Mouse (Mus musculus): ENCODE data around the gene Trp53bp2.
A peak's percentile ranks its signal among the peaks of the same experiment; 100 is the strongest.

Trp53bp2 gene

DNA sequence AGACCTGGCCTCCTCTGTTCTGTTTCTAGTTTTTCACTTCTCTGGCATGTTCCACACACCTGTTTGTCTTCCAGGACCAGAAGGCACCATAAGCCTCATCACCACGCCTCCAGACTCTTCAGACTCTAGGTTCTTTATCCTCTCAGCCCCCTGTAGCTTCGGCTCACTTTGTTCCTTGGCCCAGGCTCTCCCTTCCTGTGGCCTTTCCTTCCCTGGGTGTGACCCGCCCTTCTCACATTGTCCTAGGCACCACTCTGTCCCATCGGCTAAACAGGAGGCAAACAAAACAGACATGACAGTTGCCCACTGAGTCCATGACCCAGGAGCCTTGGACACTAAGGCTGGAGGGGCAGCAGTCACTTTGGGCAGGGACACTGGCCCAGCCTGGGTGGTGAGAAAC is 91.3 kb downstream of the Trp53bp2 start:
- no peak for DNase-seq (ENCODE audit: low spot score in 2 of 2)

DNA sequence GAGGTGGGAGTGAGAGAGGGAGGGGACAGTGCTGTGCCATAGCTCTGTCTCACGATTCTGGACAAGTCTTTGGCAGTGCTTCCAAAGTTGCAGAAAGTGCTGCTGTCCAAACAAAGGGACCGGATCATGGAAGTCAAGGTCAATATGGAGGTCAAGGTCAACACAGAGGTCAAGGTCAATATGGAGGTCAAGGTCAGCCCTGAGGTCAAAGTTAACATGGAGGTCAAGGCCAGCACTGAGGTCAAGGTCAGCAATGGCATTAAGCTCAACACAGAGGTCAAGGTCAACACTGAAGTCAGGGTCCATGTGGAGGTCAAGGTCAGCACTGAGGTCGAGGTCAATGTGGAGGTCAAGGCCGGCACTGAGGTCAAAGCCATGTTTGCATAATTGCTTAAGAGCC is 91.9 kb downstream of the Trp53bp2 start:
- no peak for DNase-seq (ENCODE audit: low spot score in 2 of 2)

DNA sequence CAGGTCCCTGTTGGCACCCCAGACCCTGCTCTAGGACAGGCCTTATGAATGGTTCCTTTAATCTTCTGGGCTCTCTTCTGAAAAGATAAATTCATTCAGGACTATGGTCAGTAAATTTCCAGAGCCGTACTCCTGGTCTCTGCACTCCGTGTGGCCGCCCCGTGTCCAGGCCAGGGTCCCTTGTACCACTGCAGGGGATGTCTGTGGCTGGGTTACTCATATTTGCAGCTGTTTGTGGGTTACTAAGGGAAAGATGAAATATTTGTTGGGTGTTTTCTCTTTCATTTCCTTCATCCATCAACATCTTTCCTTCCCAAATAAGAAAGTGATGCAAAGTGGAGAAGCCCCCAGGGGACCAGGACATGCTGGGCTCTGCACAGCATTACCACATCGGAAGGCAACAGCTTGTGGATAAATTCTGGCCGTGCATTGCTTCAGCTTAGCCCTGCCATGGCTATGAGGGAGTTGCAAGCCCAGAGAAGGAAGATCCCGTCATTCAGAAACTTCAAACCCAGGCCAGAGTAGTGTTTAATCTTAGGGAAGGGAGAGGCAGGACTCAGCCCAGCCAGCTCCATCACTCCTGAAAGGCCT is 92.9 kb downstream of the Trp53bp2 start:
- DNase-seq (ENCODE audit: low spot score in 2 of 2), result no peak

DNA sequence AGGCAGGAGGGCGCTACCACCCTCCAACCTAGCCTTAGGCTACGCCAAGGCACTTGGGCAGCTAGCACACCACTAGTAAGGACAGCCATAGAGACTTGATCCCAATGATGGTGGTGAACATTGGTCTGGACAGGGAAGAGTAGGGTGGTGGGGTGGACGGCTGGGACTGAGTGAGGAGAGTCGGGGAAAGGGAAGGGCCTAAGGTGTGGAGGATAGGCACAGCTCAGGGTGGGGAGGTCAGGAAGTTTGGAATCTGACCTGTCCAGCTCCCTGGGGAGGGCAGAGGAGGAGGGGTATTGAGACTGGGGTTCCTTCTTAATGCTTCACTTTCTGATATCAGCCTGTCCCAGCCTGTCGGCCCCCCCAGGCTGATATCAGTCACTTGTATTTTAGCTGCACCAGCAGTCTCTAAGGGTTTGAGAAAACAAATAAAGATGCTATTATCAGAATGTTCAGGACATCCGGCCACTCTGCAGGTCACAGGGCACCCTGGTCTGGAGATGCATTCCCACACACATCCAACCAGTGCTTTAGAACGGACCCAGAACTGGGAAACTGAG is 93.6 kb downstream of the Trp53bp2 start:
- DNase-seq (ENCODE audit: low spot score in 2 of 2), result no peak

DNA sequence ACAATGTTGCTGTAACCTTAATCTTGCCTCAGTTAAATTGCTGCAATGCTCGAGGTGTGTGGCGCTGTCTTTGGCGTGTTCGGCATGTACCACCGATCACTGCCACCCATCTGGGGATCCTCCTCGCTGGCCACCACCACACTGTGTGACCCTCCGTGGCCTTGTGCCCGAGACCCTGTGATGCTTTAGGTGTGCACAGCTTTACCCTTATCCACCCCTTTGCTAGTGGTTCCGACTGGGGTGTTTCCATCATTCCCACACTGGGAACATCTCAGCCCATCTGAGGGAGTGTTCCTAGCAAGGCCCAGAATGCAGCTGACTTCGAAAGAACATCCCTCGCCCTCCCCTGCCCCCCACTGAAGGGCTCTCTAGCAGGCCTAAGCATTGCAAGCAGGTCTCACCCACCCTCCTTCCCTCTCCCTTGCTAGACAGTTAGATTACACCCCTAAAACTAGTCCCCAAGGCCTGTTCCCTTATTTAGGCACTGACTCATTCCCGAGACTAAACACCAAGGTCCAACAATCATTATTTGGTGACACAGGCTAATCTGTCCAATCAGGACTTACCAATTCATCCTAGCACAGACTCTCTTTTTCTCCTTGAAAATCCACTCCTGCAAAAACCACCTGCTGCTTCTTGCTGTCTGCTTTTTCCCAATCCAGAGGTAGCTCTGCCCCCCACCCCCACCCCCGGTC is 94.4 kb downstream of the Trp53bp2 start:
- DNase-seq (ENCODE audit: low spot score in 2 of 2), result no peak

DNA sequence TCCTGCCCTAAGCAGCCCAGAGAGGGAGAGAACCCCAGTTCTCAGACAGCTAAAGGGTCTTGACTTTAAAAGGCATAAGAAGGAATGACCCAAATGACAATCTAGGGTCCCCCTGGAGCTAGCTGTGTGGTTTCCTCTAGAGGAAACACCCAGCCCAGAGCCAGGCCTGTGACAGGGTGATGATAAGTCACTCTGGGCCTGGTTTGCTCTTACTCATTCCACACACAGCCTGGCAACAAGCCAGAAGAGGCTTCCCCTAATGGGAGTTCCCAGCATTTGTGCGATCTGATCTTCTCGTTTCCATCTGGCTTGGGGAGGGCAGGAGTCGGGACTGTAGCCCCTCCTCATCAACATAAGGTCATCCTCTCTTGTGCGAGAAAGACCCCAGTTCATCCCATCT is 95.3 kb downstream of the Trp53bp2 start:
- DNase-seq (ENCODE audit: low spot score in 2 of 2), result peak in 1 of 2 experiments; percentile 74

DNA sequence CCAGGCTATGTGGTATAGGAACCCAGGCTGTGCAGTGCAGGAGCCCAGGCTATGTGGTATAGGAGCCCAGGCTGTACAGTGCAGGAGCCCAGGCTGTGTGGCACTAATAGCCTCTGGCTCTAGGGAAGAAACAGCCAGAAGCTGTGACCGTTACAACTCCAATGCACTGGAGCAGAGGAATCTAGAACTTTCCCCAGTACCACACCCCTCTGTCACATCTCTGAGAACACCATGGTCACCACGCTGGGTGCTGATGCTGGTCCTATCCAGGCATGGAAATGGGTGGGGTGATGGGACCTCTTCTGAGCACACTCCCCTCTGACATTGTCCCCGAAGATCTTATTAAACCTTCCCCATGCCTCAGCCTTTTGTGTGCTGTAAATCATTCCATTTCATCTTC is 96.3 kb downstream of the Trp53bp2 start:
- no peak for DNase-seq (ENCODE audit: low spot score in 2 of 2)

DNA sequence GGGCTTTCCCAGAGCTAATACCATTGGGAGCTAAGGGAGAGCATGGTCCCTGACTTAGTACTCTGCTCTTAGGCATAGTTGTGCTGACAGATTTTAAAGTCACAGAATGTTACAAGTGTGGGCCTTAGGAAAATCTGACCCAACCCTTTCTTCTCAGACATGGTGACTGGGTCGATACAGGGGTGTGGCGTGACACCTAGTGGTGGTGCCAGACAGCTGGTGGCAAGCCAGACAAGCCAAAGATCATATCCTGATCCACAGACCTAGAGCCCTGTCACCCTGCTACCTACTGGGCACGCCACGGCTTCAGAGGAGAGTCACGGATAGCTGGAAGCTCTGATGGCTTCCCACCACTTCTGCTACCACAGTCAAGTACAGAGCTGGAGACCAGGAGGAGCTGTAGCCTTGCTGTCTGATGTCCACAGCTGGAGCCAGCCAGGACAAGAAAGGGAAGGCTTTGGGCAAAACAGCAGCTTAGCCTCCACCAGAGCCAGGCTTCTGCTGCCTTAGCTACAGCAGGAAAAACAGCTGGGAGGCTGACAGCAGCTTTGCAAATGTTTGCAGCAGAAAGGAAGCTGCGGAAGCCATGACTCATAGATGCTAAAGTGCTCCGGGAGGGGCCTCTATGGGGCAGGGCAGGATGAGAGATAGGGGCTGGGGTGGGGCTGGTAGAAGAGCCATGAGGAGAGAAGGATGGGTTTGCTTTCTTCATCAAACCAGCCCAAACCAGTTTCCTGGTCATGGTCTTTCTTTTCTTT is 97.4 kb downstream of the Trp53bp2 start:
- DNase-seq (ENCODE audit: low spot score in 2 of 2), result peak; percentile 55 to 80

DNA sequence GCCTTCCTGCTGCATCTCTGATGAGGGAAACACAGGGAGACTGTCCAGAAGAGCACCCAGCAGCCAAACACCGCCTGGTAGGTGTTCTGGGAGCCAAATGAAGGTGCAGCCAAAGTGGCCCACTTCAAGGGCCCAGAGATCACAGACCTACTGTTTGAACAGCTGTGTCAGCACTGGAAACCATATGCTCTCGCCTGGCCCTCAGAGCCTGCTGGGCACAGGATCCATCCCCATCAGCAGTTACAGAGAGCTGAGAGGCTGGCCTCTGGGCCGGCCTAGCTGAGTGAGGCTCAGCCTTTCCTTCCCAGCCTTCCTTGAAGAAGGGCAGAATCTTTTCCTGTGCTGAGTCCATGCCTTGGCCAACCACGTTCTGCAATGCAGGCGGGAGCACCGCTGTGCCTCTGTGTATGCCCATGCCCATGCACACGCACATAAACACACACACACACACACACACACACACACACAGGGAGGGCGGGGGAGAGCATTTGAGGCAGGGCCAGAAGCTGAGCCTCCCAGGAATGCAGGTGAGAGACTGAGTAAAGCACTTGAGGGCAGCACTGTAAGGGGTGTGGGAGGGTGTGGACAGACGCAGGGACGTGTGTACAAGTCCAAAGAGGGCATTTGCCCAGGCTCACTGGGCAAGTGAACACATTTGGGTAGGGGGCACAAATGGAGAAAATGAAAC is 100.3 kb downstream of the Trp53bp2 start:
- DNase-seq (ENCODE audit: low spot score in 2 of 2), result no peak

DNA sequence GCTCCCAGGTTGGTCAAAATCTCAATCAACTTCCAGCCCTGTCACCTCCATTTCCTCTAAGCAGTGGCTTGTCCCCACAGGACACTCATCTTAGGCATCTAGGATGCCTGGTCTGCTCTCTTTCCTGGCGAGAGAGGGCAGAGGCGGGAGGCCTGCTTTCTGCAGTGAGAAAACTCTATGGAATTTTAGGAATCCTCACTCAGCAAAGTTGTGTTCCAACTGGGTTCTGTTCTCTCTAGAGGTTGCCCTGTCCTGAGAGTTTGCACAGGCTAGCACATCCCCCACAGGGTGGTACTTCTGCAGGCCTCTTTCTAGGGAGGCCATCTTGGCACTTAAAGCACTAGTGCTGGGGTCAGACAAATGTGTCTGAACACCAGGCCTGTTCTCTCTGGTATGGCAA is 102.1 kb downstream of the Trp53bp2 start:
- no peak for DNase-seq (ENCODE audit: low spot score in 2 of 2)

DNA sequence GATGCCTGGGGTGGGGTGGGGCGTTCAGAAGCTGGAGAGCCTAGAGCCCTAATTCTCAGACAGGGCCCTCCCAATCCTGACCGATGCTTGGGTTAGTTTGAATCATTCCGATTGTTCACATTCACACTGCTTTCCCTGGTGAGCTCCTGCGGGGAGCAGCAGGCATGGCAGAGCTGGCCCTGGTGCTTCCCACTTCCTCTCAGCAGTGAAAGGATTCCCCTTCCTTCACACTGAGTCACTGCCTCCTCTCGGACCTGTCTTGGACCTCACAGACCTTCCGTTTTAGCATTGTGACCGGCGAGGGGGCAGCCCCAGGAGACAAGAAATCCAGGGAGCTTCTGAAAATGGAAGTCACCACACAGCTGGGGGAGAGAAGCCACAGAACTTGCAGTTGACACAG is 102.8 kb downstream of the Trp53bp2 start:
- DNase-seq (ENCODE audit: low spot score in 2 of 2), result no peak
